Mouse (Mus musculus) limb, embryonic 15.5 days (tissue): ENCODE data around the gene Sepsecs. TPM values are rescaled to one million over a fixed set of nuclear protein-coding genes. Genes with fewer than 3 reads are reported as not detected.

Source experiments
- ATAC-seq: fragments of 200-750 bp; cut with Nextera tagmentation; 2 replicates; pipeline ENCODE4 v1.8.0; 2017; ENCODE audit warnings: low read depth, moderate TSS enrichment; ENCODE audit not compliant: insufficient number of reproducible peaks, low FRiP score, low TSS enrichment
- H3K27ac ChIP-seq: fragments of 300-500 bp; sonication (generic); 2 replicates; pipeline ENCODE4 v1.5.1; 2015; ENCODE audit warnings: moderate library complexity, mild to moderate bottlenecking, inconsistent platforms
- H3K27me3 ChIP-seq: fragments of 300-500 bp; sonication (generic); 2 replicates; pipeline ENCODE4 v1.6.1; 2015; ENCODE audit warnings: inconsistent platforms
- H3K36me3 ChIP-seq: fragments of 300-500 bp; sonication (generic); 2 replicates; pipeline ENCODE4 v1.6.1; 2015; ENCODE audit warnings: inconsistent platforms
- H3K4me1 ChIP-seq: fragments of 300-500 bp; sonication (generic); 2 replicates; pipeline ENCODE4 v1.6.1; 2015; ENCODE audit warnings: inconsistent platforms
- H3K4me2 ChIP-seq: fragments of 300-500 bp; sonication (generic); 2 replicates; pipeline ENCODE4 v1.6.1; 2015; ENCODE audit warnings: mild to moderate bottlenecking, inconsistent platforms
- H3K4me3 ChIP-seq: fragments of 300-500 bp; sonication (generic); 2 replicates; pipeline ENCODE4 v1.5.1; 2015; ENCODE audit warnings: mild to moderate bottlenecking, inconsistent platforms
- H3K9ac ChIP-seq: fragments of 300-500 bp; sonication (generic); 2 replicates; pipeline ENCODE4 v1.6.1; 2015; ENCODE audit warnings: inconsistent platforms
- H3K9me3 ChIP-seq: fragments of 300-500 bp; sonication (generic); 2 replicates; pipeline ENCODE4 v1.6.1; 2016; ENCODE audit warnings: inconsistent platforms
- WGBS: fragments of 180-500 bp; shearing (Covaris S2); methylation state at CpG from one replicate; pipeline ENCODE4 v1.1.7; 2015; 5-methylcytosine and 5-hydroxymethylcytosine counted together
- polyA plus RNA-seq: library from polyadenylated mRNA; unstranded; fragments of >200 nt; fragmentation: Nextera tagmentation; extraction: Ambion mirVana; gene quantifications from 2 replicates; pipeline ENCODE4 v1.2.1, GENCODE M21; 2015

Sepsecs gene
- polyA plus RNA-seq, 1 experiment from 2014 or later: 8.5 TPM

DNA sequence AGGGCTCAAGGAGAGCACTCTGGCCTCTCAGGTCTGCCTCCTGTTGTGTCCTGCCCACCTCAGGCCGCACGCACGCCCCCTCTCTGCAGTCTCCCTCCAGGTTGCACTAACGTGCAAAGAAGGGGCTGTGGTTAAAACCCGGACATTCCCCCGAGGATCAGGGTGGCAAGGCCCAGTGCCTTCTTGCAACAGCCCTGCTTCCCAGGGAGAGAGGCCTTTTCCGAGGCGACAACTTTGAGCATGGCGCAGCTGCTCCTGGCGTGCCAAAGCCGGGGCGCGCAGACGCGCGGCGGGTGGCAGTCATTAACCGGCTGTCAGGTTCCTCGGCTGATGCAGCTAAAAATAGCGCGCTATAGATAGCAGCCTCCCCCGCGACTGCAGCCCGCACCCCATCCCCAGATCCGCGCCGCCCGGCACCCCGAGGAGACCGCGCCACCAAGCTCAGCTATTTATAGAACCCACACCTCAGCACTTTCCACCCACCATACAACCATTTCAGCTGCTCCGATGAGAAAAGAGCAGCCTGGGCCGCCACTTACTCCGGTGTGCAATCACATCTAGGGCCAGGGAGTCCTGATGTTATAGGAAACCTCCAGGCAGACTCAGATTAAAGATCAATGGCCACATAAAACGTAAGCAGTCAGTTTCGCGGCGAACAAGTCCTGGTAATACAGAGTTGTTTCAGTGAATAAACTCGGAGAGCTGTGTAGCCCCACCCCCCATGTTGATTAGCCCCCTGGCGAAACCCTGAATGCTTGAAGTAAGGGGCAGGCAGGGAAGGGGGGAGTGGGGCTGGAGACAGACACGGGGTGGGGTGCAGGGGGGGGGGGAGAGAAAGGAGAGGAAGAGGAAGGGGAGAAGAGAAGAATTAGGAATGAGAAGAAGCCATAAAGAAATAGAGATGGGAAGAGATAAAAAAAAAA is 50.9 kb downstream of the Sepsecs start:
- Histone ChIP-seq H3K27me3 (peaks cover 5% of the 10 kb centered on the region; the same call in 1 of the 2 replicates), H3K4me1 (peaks cover 34% of the 10 kb centered on the region), H3K9ac (peak overlapping the region; percentile 32), H3K4me3 (peak overlapping the region; percentile 39), H3K9me3 (no peaks in the 10 kb centered on the region), H3K27ac (peak overlapping the region; percentile 8; the same call in 1 of the 2 replicates), H3K36me3 (no peaks in the 10 kb centered on the region), H3K4me2 (peak overlapping the region; percentile 69)
- peak; percentile 46; the same call in 1 of the 2 replicates for ATAC-seq
- 1% methylated on average over 41 of the region's 41 CpGs for WGBS

DNA sequence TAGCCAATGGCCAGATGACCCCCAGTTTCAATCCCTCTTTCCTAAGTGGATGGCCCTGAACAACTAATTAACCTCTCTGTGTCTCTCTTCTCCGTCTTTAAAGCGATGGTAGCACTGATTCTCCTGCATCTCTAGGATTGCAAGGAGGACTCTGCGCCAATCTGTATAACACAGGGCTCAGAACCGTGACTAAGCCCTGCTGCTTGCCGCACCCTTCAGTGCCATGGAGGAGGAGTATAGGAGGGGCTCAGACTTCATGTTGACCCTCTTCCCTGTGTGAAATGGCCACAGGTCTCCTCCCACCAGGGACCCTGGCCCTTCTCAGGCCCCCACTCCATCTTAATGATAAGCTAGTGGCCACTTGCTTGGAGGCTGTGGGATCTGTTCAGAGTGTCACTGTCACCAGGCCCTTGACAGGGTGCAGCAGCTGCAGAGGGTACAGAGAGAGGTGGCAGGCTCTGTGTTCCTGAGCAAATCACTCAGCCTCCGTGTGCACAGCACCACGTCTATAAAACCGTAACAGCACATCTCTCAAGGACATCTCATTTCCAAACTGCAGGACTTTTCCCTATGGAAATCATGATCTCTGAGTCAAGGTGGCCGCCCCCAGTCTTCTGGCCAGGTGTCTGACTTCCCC is 51.7 kb downstream of the Sepsecs start:
- H3K27ac ChIP-seq: peak overlapping the region; percentile 8; the same call in 1 of the 2 replicates
- peak overlapping the region; percentile 69 for H3K4me2 ChIP-seq
- 58% methylated on average over 9 of the region's 9 CpGs for WGBS
- no peaks in the 10 kb centered on the region for H3K36me3 ChIP-seq
- no peaks in the 10 kb centered on the region for H3K9me3 ChIP-seq
- peaks cover 34% of the 10 kb centered on the region for H3K4me1 ChIP-seq
- H3K4me3 ChIP-seq: peak overlapping the region; percentile 39
- peak overlapping the region; percentile 32; the same call in 1 of the 2 replicates for H3K9ac ChIP-seq
- H3K27me3 ChIP-seq: peaks cover 5% of the 10 kb centered on the region; the same call in 1 of the 2 replicates
- no peak for ATAC-seq

DNA sequence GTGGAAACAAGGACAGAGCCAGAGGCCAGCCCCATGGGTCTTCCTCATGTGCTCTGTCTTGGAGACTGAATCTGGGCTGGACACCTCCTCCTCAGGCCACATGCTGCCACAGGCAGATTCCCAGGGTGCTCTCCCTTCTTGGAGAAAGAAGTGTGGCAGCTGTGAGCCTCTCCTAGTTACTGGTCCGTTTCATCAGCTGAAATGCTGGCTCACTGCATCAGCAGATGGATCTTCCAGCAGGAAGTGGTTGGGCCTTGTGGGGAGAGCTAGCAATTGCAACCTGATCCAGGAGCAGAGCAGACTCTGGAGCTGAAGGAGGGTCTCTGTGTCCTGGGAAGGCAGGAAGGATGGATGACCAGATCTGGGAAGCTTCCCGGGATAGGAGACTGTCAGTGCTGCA is 53.0 kb downstream of the Sepsecs start:
- H3K9ac ChIP-seq: no peak overlapping the region
- H3K9me3 ChIP-seq: no peaks in the 10 kb centered on the region
- no peaks in the 10 kb centered on the region for H3K36me3 ChIP-seq
- H3K27ac ChIP-seq: peak overlapping the region; percentile 59
- peak; percentile 45; the same call in 1 of the 2 replicates for ATAC-seq
- H3K4me3 ChIP-seq: no peak overlapping the region
- peaks cover 5% of the 10 kb centered on the region; the same call in 1 of the 2 replicates for H3K27me3 ChIP-seq
- 6% methylated on average over 2 of the region's 2 CpGs for WGBS
- no peak overlapping the region for H3K4me2 ChIP-seq
- H3K4me1 ChIP-seq: peaks cover 34% of the 10 kb centered on the region

DNA sequence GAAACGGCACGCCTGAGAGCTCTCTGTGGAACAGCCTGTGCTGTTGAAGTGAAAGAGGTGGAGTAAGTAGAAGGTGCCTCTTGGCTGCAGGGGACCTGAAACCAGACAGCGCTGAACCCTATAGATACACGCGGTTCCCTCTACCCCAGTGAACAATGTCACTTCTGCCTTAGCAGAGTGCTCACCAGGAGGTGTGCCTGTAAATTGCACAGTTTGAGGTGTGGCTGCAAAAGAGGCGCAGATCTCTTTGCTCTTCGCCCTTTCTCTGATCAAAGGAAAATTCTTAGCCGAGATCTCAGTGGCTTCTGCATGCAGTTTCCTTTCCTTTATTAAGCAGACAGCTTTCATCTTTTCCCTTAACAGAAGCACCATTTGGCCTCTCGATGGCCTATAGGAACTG is 54.1 kb downstream of the Sepsecs start:
- 42% methylated on average over 9 of the region's 9 CpGs for WGBS
- no peaks in the 10 kb centered on the region for H3K9me3 ChIP-seq
- H3K4me1 ChIP-seq: peaks cover 38% of the 10 kb centered on the region
- H3K27me3 ChIP-seq: peaks cover 14% of the 10 kb centered on the region; the same call in 1 of the 2 replicates
- no peak overlapping the region for H3K4me2 ChIP-seq
- peak overlapping the region; percentile 35; the same call in 1 of the 2 replicates for H3K27ac ChIP-seq
- H3K36me3 ChIP-seq: no peaks in the 10 kb centered on the region
- H3K9ac ChIP-seq: no peak overlapping the region
- no peak for ATAC-seq
- H3K4me3 ChIP-seq: no peak overlapping the region

DNA sequence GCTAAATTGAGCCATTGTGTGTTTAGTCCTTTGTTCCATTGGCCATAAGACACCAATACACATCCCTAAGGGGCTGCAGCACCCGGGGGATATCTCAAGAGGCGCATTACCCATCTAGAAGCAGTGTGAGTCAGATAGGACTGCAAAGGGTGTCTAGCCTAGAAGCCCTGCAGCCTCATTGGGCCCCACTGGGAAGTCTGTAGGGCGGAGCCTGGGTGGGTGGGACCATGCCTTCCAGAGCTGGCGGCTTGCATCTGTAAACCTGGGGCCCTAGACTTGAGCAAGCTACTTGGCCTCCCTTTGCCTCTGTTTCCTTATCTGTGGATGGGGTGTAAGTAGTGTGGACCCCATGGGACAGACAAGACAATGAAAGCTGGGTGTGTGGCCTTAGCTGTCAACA is 54.8 kb downstream of the Sepsecs start:
- Histone ChIP-seq H3K27ac (0 out of 2 replicates have a peak overlapping the region, but pooled peaks have one; percentile 35), H3K9ac (no peak overlapping the region), H3K27me3 (peaks cover 14% of the 10 kb centered on the region; the same call in 1 of the 2 replicates), H3K4me3 (no peak overlapping the region), H3K36me3 (no peaks in the 10 kb centered on the region), H3K4me1 (peaks cover 42% of the 10 kb centered on the region), H3K9me3 (no peaks in the 10 kb centered on the region), H3K4me2 (no peak overlapping the region)
- 74% methylated on average over 4 of the region's 4 CpGs for WGBS
- ATAC-seq: no peak

DNA sequence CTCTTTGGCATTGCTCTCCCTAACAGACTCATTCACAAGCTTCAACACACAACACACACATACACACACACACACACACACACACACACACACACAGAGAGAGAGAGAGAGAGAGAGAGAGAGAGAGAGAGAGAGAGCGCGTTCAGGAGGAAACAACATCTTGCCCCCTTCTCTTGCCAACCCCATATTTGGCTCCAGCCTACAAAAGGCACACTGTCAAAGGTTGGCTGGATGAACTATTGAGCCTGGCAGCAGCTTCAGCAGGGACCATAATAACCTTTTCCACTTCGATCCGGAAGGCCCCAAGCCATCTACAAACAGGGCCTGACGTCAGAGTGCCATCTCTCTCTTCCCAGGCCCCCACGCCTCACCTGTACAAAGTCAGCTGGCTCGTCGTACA is 56.7 kb downstream of the Sepsecs start:
- Histone ChIP-seq H3K27me3 (peaks cover 12% of the 10 kb centered on the region; the same call in 1 of the 2 replicates), H3K9me3 (no peaks in the 10 kb centered on the region), H3K27ac (no peak overlapping the region), H3K4me2 (no peak overlapping the region), H3K4me1 (peaks cover 34% of the 10 kb centered on the region), H3K9ac (no peak overlapping the region), H3K36me3 (no peaks in the 10 kb centered on the region), H3K4me3 (no peak overlapping the region)
- WGBS: 80% methylated on average over 6 of the region's 8 CpGs
- ATAC-seq: no peak

DNA sequence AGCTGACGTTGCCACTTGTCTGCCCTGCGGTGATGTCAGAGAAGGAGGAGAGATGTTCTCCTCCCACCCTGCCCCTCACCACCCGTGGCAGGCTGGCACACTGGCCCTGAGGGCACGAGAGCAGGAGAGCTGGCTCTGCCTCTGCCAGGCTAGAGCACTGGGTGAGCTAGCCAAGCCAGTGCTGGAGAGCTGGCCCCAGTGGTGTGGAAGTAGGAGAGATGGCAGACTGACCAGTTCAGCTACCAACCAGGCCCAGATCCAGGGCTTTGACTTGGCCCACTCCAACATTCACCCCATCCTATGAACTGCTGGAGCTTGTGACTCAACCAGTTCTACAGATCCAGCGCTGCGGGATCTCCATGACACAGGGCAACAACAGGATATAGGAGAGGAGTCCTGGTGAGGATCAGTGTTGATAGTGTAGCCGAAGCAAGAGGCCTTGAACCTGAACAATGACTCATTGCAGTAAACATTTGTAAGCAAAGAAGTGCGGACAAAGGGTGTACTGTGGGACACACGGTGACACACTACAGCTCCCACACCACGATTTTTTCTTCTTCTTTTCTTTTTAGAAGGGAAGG is 58.1 kb downstream of the Sepsecs start:
- Histone ChIP-seq H3K9me3 (no peaks in the 10 kb centered on the region), H3K4me1 (peaks cover 23% of the 10 kb centered on the region), H3K27ac (no peak overlapping the region), H3K36me3 (no peaks in the 10 kb centered on the region), H3K9ac (no peak overlapping the region), H3K4me3 (no peak overlapping the region), H3K4me2 (no peak overlapping the region), H3K27me3 (peaks cover 9% of the 10 kb centered on the region; the same call in 1 of the 2 replicates)
- WGBS: 82% methylated on average over 10 of the region's 10 CpGs
- no peak for ATAC-seq

DNA sequence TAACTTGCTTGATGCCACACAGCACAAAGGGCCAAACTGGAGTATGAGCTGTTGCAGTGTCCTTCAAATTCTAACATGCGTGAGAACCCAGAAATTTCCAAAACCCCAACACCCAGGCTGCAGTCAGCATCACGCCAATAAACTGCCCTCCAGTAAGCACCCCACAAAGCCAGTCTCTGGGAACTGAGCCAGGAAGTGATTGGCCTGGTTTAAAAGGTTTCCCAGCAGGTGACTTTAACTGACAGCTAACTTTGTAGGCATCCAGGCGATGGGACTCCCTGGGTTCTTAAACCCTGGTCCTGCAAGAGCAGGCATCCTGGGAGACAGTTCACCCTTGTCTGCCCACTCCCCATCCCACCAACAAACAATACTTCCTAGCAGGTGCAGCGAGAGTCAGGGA is 59.2 kb downstream of the Sepsecs start:
- Histone ChIP-seq H3K27ac (no peak overlapping the region), H3K4me1 (peaks cover 14% of the 10 kb centered on the region), H3K4me3 (no peak overlapping the region), H3K9ac (no peak overlapping the region), H3K36me3 (no peaks in the 10 kb centered on the region), H3K9me3 (no peaks in the 10 kb centered on the region), H3K27me3 (peaks cover 16% of the 10 kb centered on the region), H3K4me2 (no peak overlapping the region)
- ATAC-seq: no peak
- 36% methylated on average over 4 of the region's 4 CpGs for WGBS

DNA sequence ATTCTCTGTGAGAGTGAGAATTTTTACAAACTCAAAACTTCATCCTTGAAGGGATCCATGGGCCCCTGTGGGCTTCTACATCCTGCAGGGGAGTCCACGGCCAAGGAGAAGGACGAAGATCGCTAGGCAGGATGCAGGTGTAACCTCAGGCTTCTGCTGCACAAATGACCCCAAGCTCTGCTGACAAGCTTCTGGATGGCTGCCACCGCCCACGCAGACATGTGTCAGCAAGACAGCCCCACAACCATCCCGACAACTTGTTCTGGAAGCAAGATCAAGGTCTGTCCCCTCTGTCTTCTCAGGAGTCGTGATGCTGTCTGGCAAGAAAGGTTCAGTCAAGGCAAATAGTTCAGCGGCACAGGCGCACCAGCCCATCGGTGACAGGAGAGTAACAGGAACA is 59.8 kb downstream of the Sepsecs start:
- Histone ChIP-seq H3K27ac (no peak overlapping the region), H3K36me3 (no peaks in the 10 kb centered on the region), H3K27me3 (peaks cover 16% of the 10 kb centered on the region), H3K9me3 (no peaks in the 10 kb centered on the region), H3K4me2 (no peak overlapping the region), H3K9ac (no peak overlapping the region), H3K4me1 (peaks cover 16% of the 10 kb centered on the region), H3K4me3 (no peak overlapping the region)
- ATAC-seq: no peak
- WGBS: 53% methylated on average over 10 of the region's 10 CpGs

DNA sequence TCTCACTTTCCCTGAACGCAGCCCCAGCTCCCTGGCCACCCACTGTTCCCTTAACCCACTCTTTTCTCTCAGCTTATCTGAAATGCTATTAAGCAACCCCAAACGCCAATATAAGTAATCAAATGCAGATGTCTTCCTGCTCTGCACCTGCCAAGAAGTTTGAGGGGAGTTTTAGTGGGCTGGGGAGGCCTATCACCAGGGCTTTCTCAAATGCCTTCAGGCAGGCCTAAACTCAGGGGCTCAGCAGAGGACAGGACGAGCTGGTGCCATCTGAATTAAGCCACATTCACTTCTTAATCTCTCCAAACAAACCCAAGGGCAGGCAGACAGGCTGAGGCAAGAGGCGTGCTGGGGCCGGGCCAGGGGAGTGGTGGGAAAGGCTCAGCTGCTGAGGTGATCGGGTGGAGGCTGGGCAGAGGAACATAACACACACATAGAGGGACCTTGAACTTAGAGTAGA is 64.9 kb downstream of the Sepsecs start:
- 11% methylated on average over 6 of the region's 6 CpGs for WGBS
- Histone ChIP-seq H3K9ac (no peak overlapping the region), H3K9me3 (no peaks in the 10 kb centered on the region), H3K36me3 (no peaks in the 10 kb centered on the region), H3K27me3 (peaks cover 30% of the 10 kb centered on the region), H3K4me1 (peaks cover 13% of the 10 kb centered on the region), H3K4me2 (no peak overlapping the region), H3K27ac (peak overlapping the region; percentile 58), H3K4me3 (no peak overlapping the region)
- peak; percentile 70 for ATAC-seq

DNA sequence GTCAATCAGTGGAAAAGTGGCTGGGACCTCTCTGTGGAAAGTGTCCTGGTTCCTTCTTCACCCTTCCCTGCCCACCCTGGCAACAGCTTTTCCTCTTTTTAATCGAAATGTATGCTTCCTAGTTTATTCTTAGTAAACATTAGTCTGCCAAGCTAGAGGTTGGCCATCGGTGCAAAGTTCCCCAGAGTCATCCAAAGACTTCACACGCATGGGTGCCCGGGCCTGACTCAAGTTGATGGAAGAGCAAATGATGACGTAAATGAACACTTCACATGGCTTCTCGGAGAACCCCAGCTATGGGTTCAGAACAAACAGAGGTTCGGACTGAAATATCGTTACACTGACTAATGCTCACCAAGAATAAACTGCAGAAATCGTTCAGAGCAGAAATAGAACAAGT is 78.9 kb downstream of the Sepsecs start:
- no peaks in the 10 kb centered on the region for H3K9me3 ChIP-seq
- no peaks in the 10 kb centered on the region for H3K36me3 ChIP-seq
- H3K4me2 ChIP-seq: no peak overlapping the region
- H3K4me1 ChIP-seq: no peaks in the 10 kb centered on the region
- no peak overlapping the region for H3K27ac ChIP-seq
- H3K9ac ChIP-seq: no peak overlapping the region
- no peak for ATAC-seq
- no peaks in the 10 kb centered on the region for H3K27me3 ChIP-seq
- 88% methylated on average over 9 of the region's 9 CpGs for WGBS
- H3K4me3 ChIP-seq: no peak overlapping the region
